Mouse (Mus musculus): Measurements from ENCODE around the gene Lpo. TPM values are rescaled to one million over a fixed set of nuclear protein-coding genes. Genes with fewer than 3 reads are reported as not detected.
A peak's percentile ranks its signal among the peaks of the same experiment; 100 is the strongest.
"Not testable (repeated sequence)": the region's sequence is repeated elsewhere in the genome, so short reads cannot be mapped to it uniquely, and the experiment has no call there.

The Lpo gene
- not detected in 2 replicates for total RNA-seq (2017)

GRCm38 (mm10) chr11:87828239-87828900, at the start of gene Lpo:
Gene Lpo, minus strand, starts transcription at chr11:87828289.
- ATAC-seq (replicated peaks in 1 of 2; ENCODE audit: insufficient read depth in 1 of 2, low FRiP score in 2 of 2, low TSS enrichment in 1 of 2, low read depth in 1 of 2, poor library complexity in 2 of 2, severe bottlenecking in 2 of 2), result no peak

GRCm38 (mm10) chr11:87875436-87875835, 47.3 kb upstream of the Lpo start, which contains the start of gene Epx:
Gene Epx, minus strand, starts transcription at chr11:87875536.
- ATAC-seq (replicated peaks in 1 of 2; ENCODE audit: insufficient read depth in 1 of 2, low FRiP score in 2 of 2, low TSS enrichment in 1 of 2, low read depth in 1 of 2, poor library complexity in 2 of 2, severe bottlenecking in 2 of 2), result no peak

- no peak for ATAC-seq (replicated peaks in 1 of 2; ENCODE audit: insufficient read depth in 1 of 2, low FRiP score in 2 of 2, low TSS enrichment in 1 of 2, low read depth in 1 of 2, poor library complexity in 2 of 2, severe bottlenecking in 2 of 2)
These were observed 43.7 kb upstream of the Lpo start for GRCm38 (mm10) chr11:87871766-87872165.

GRCm38 (mm10) chr11:87870096-87870495, 42.0 kb upstream of the Lpo start:
- no peak for ATAC-seq (replicated peaks in 1 of 2; ENCODE audit: insufficient read depth in 1 of 2, low FRiP score in 2 of 2, low TSS enrichment in 1 of 2, low read depth in 1 of 2, poor library complexity in 2 of 2, severe bottlenecking in 2 of 2)

- not testable (repeated sequence) for ATAC-seq (replicated peaks in 1 of 2; ENCODE audit: insufficient read depth in 1 of 2, low FRiP score in 2 of 2, low TSS enrichment in 1 of 2, low read depth in 1 of 2, poor library complexity in 2 of 2, severe bottlenecking in 2 of 2)
These were observed 38.8 kb upstream of the Lpo start for GRCm38 (mm10) chr11:87866891-87867290.

- ATAC-seq (replicated peaks in 1 of 2; ENCODE audit: insufficient read depth in 1 of 2, low FRiP score in 2 of 2, low TSS enrichment in 1 of 2, low read depth in 1 of 2, poor library complexity in 2 of 2, severe bottlenecking in 2 of 2), result no peak
These were observed 34.7 kb upstream of the Lpo start for GRCm38 (mm10) chr11:87862805-87863204.

- no peak for ATAC-seq (replicated peaks in 1 of 2; ENCODE audit: insufficient read depth in 1 of 2, low FRiP score in 2 of 2, low TSS enrichment in 1 of 2, low read depth in 1 of 2, poor library complexity in 2 of 2, severe bottlenecking in 2 of 2)
These were observed 32.3 kb upstream of the Lpo start for GRCm38 (mm10) chr11:87860426-87860825.

- no peak for ATAC-seq (replicated peaks in 1 of 2; ENCODE audit: insufficient read depth in 1 of 2, low FRiP score in 2 of 2, low TSS enrichment in 1 of 2, low read depth in 1 of 2, poor library complexity in 2 of 2, severe bottlenecking in 2 of 2)
These were observed 31.2 kb upstream of the Lpo start for GRCm38 (mm10) chr11:87859273-87859672.

GRCm38 (mm10) chr11:87854550-87854949, 26.5 kb upstream of the Lpo start:
- ATAC-seq (replicated peaks in 1 of 2; ENCODE audit: insufficient read depth in 1 of 2, low FRiP score in 2 of 2, low TSS enrichment in 1 of 2, low read depth in 1 of 2, poor library complexity in 2 of 2, severe bottlenecking in 2 of 2), result no peak

GRCm38 (mm10) chr11:87853597-87853954, 25.5 kb upstream of the Lpo start:
- no peak for ATAC-seq (replicated peaks in 1 of 2; ENCODE audit: insufficient read depth in 1 of 2, low FRiP score in 2 of 2, low TSS enrichment in 1 of 2, low read depth in 1 of 2, poor library complexity in 2 of 2, severe bottlenecking in 2 of 2)

GRCm38 (mm10) chr11:87852690-87853596, 24.9 kb upstream of the Lpo start, which contains the start of gene Mks1:
Gene Mks1, plus strand, starts transcription at chr11:87853215.
- ATAC-seq (replicated peaks in 1 of 2; ENCODE audit: insufficient read depth in 1 of 2, low FRiP score in 2 of 2, low TSS enrichment in 1 of 2, low read depth in 1 of 2, poor library complexity in 2 of 2, severe bottlenecking in 2 of 2), result peak; percentile 91 to 98

- ATAC-seq (replicated peaks in 1 of 2; ENCODE audit: insufficient read depth in 1 of 2, low FRiP score in 2 of 2, low TSS enrichment in 1 of 2, low read depth in 1 of 2, poor library complexity in 2 of 2, severe bottlenecking in 2 of 2), result no peak
These were observed 19.8 kb upstream of the Lpo start for GRCm38 (mm10) chr11:87847884-87848283.

GRCm38 (mm10) chr11:87846968-87847600, 19.0 kb upstream of the Lpo start:
- no peak for ATAC-seq (replicated peaks in 1 of 2; ENCODE audit: insufficient read depth in 1 of 2, low FRiP score in 2 of 2, low TSS enrichment in 1 of 2, low read depth in 1 of 2, poor library complexity in 2 of 2, severe bottlenecking in 2 of 2)

GRCm38 (mm10) chr11:87841436-87841835, 13.3 kb upstream of the Lpo start:
- no peak for ATAC-seq (replicated peaks in 1 of 2; ENCODE audit: insufficient read depth in 1 of 2, low FRiP score in 2 of 2, low TSS enrichment in 1 of 2, low read depth in 1 of 2, poor library complexity in 2 of 2, severe bottlenecking in 2 of 2)

- ATAC-seq (replicated peaks in 1 of 2; ENCODE audit: insufficient read depth in 1 of 2, low FRiP score in 2 of 2, low TSS enrichment in 1 of 2, low read depth in 1 of 2, poor library complexity in 2 of 2, severe bottlenecking in 2 of 2), result no peak
These were observed 12.6 kb upstream of the Lpo start for GRCm38 (mm10) chr11:87840676-87841075.

GRCm38 (mm10) chr11:87821502-87821901, 6.6 kb downstream of the Lpo start:
- ATAC-seq (replicated peaks in 1 of 2; ENCODE audit: insufficient read depth in 1 of 2, low FRiP score in 2 of 2, low TSS enrichment in 1 of 2, low read depth in 1 of 2, poor library complexity in 2 of 2, severe bottlenecking in 2 of 2), result no peak

GRCm38 (mm10) chr11:87817443-87817773, 10.7 kb downstream of the Lpo start:
- no peak; a peak in 1 of 4 replicates for ATAC-seq (replicated peaks in 1 of 2; ENCODE audit: insufficient read depth in 1 of 2, low FRiP score in 2 of 2, low TSS enrichment in 1 of 2, low read depth in 1 of 2, poor library complexity in 2 of 2, severe bottlenecking in 2 of 2)

All from hematopoietic stem cell, adult 5-6 weeks (primary cell).